Comparison of ENCODE assay signal across 14 mouse cellular contexts in genomic region chr9:35316771-35317211, GRCm38 (mm10). TPM values are rescaled to one million over a fixed set of nuclear protein-coding genes. Genes with fewer than 3 reads are reported as not detected.
A peak's percentile ranks its signal among the peaks of the same experiment; 100 is the strongest.
DNase-seq lines count a peak whose midpoint lies in the region; ATAC-seq lines count a peak whose summit lies in the region.
"Had no signal": no experiment of that assay in that cellular context is flagged by ENCODE, and none has a peak within 500 bp of the region (broad histone marks: within the 10 kb centered on the region; RNA-seq: fewer than 3 reads in every experiment).

No protein-coding gene starts in this region.

- no peak overlapping the region for H3K27ac ChIP-seq in hindbrain, embryonic 13.5 days
- H3K27ac ChIP-seq in hindbrain, embryonic 12.5 days = no peak overlapping the region
- 0 out of 2 replicates have a peak overlapping the region, but pooled peaks have one; percentile 41 for H3K27ac ChIP-seq in embryonic facial prominence, embryonic 12.5 days
- H3K27ac ChIP-seq: kidney, postnatal 0 days; limb, embryonic 15.5 days; macrophage had no signal

- peaks cover 86% of the 10 kb centered on the region for H3K27me3 ChIP-seq in hindbrain, embryonic 13.5 days
- peaks cover 50% of the 10 kb centered on the region for H3K27me3 ChIP-seq in hindbrain, embryonic 12.5 days
- no peaks in the 10 kb centered on the region for H3K27me3 ChIP-seq in embryonic facial prominence, embryonic 12.5 days
- H3K27me3 ChIP-seq: limb, embryonic 15.5 days had no signal

- peak; percentile 70 for DNase-seq in kidney, postnatal 10 days
- DNase-seq in retina, postnatal 1 day = peak; percentile 75
- DNase-seq in urinary bladder, postnatal 25 days (ENCODE audit: low spot score) = no peak
- DNase-seq in c-Kit-positive CD71-positive TER-119-positive erythroid progenitor cells, embryonic 14.5 days (ENCODE audit: low spot score) = no peak
- DNase-seq in thymus, postnatal 10 days (ENCODE audit: low spot score in 2 of 2) = no peak
- DNase-seq: cerebellum, adult 11 months; gastrocnemius, postnatal 10 days had no signal

- H3K36me3 ChIP-seq in hindbrain, embryonic 13.5 days = no peaks in the 10 kb centered on the region
- H3K36me3 ChIP-seq in hindbrain, embryonic 12.5 days = no peaks in the 10 kb centered on the region
- H3K36me3 ChIP-seq in embryonic facial prominence, embryonic 12.5 days = no peaks in the 10 kb centered on the region
- H3K36me3 ChIP-seq: limb, embryonic 15.5 days had no signal

- no peak for ATAC-seq in hindbrain, embryonic 13.5 days (ENCODE audit: low FRiP score)
- ATAC-seq in hindbrain, embryonic 12.5 days (ENCODE audit: low FRiP score) = no peak
- ATAC-seq in embryonic facial prominence, embryonic 12.5 days (ENCODE audit: insufficient number of reproducible peaks, insufficient read depth, low FRiP score, low TSS enrichment) = no peak
- ATAC-seq: activated CD4-positive, CD25-positive, alpha-beta regulatory T cell, adult 4 months had no signal

- WGBS in hindbrain, embryonic 13.5 days = 42% methylated on average over 3 of the region's 3 CpGs
- WGBS in hindbrain, embryonic 12.5 days = 30% methylated on average over 3 of the region's 3 CpGs
- 44% methylated on average over 3 of the region's 3 CpGs for WGBS in embryonic facial prominence, embryonic 12.5 days

- H3K4me3 ChIP-seq in hindbrain, embryonic 13.5 days = no peak overlapping the region
- H3K4me3 ChIP-seq in hindbrain, embryonic 12.5 days = no peak overlapping the region
- no peak overlapping the region for H3K4me3 ChIP-seq in embryonic facial prominence, embryonic 12.5 days
- H3K4me3 ChIP-seq: limb, embryonic 15.5 days had no signal

- no peak overlapping the region for H3K4me2 ChIP-seq in hindbrain, embryonic 13.5 days
- no peak overlapping the region for H3K4me2 ChIP-seq in hindbrain, embryonic 12.5 days (replicated peaks)
- no peak overlapping the region for H3K4me2 ChIP-seq in embryonic facial prominence, embryonic 12.5 days (replicated peaks)
- H3K4me2 ChIP-seq: limb, embryonic 15.5 days had no signal

- 0 out of 2 replicates have a peak overlapping the region, but pooled peaks have one; percentile 13 for H3K9ac ChIP-seq in hindbrain, embryonic 13.5 days
- H3K9ac ChIP-seq in hindbrain, embryonic 12.5 days = no peak overlapping the region
- H3K9ac ChIP-seq in embryonic facial prominence, embryonic 12.5 days = no peak overlapping the region
- H3K9ac ChIP-seq: limb, embryonic 15.5 days had no signal

- no peaks in the 10 kb centered on the region for H3K9me3 ChIP-seq in hindbrain, embryonic 13.5 days
- H3K9me3 ChIP-seq in hindbrain, embryonic 12.5 days (replicated peaks) = no peaks in the 10 kb centered on the region
- no peaks in the 10 kb centered on the region for H3K9me3 ChIP-seq in embryonic facial prominence, embryonic 12.5 days
- H3K9me3 ChIP-seq: limb, embryonic 15.5 days had no signal

- H3K4me1 ChIP-seq in hindbrain, embryonic 13.5 days (replicated peaks) = peaks cover 31% of the 10 kb centered on the region
- H3K4me1 ChIP-seq in hindbrain, embryonic 12.5 days = peaks cover 38% of the 10 kb centered on the region
- H3K4me1 ChIP-seq in embryonic facial prominence, embryonic 12.5 days = peaks cover 43% of the 10 kb centered on the region

RNA-seq across cellular contexts. Expression of gene Rpusd4, which starts 49.1 kb away (rescaled TPM):
- 18.7 and 19.9 TPM in 2 replicates for polyA plus RNA-seq in hindbrain, embryonic 13.5 days (2015; fragmentation: Nextera tagmentation; extraction: Ambion mirVana)
- 24.2 and 26.4 TPM in 2 replicates for polyA plus RNA-seq in hindbrain, embryonic 12.5 days (2016; fragmentation: Nextera tagmentation; extraction: Ambion mirVana)
- polyA plus RNA-seq in embryonic facial prominence, embryonic 12.5 days (2016; fragmentation: Nextera tagmentation; extraction: Ambion mirVana) = 30.1 and 34.9 TPM in 2 replicates

RNA-seq across cellular contexts. Expression of gene Fam118b, which starts 49.2 kb away (rescaled TPM):
- 67.4 and 75.3 TPM in 2 replicates for polyA plus RNA-seq in hindbrain, embryonic 13.5 days (2015; fragmentation: Nextera tagmentation; extraction: Ambion mirVana)
- 62.2 and 62.6 TPM in 2 replicates for polyA plus RNA-seq in hindbrain, embryonic 12.5 days (2016; fragmentation: Nextera tagmentation; extraction: Ambion mirVana)
- 58.5 and 59.1 TPM in 2 replicates for polyA plus RNA-seq in embryonic facial prominence, embryonic 12.5 days (2016; fragmentation: Nextera tagmentation; extraction: Ambion mirVana)

Comparison
In these comparisons a context has a peak if more than half of its experiments do, and no peak if none do; other contexts are left out.
1. DNase-seq: peak in kidney, postnatal 10 days (single experiment) and retina, postnatal 1 day (single experiment); none in urinary bladder, postnatal 25 days (single experiment), c-Kit-positive CD71-positive TER-119-positive erythroid progenitor cells, embryonic 14.5 days (single experiment) and thymus, postnatal 10 days (0 of 2).